Mouse (Mus musculus): ENCODE data around the gene Ang4. TPM values are rescaled to one million over a fixed set of nuclear protein-coding genes. Genes with fewer than 3 reads are reported as not detected.

Gene Ang4
- polyA plus RNA-seq, 1 experiment from 2014 or later, result not detected

DNA sequence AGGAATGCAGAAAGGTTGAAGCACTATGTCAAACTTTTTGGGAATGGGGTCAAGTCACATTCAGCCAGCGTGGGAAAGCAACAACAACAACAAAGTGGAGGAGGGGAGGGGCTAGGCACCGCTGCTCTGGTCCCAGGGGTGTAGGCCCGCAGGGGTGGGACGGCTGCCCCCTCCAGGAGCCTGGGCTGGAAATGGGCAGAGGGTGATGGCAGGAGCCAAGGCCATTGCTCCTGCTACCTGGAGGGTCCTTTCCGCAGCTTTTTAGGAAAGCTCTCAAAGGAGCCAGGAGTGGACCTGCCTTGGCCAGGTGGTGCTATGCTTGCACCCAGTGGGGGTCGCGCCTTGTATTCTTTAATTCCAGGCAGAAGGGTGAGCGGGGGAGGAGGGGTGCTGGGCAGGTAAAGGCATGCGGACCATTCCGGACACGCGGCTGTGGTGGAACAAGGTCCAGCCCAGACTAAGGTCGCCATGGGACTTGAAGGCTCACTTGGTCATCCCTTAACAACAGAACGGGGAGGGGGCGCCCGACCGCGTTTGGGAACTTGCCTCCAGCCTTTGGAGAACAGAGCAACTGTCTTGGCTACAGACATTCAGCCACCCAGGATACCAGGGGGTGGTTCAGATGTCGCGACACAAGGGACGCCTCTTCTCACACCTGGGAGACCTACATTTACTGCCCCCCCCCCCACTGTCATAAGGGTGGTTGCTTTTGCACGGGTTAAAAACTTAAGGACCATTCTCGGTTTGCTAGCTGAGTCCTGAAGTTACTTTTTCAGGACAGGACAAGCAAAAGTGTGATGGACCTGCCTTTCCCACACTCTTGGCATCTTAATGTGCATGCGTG is 34.0 kb downstream of the Ang4 start:
- Histone ChIP-seq H3K9ac (no peak overlapping the region), H3K27me3 (peaks cover 45% of the 10 kb centered on the region), H3K36me3 (no peaks in the 10 kb centered on the region), H3K27ac (no peak overlapping the region), H3K4me1 (replicated peaks) (no peaks in the 10 kb centered on the region), H3K9me3 (replicated peaks) (no peaks in the 10 kb centered on the region), H3K4me3 (replicated peaks) (no peak overlapping the region), H3K4me2 (no peak overlapping the region)
- WGBS (ENCODE audit: insufficient replicate concordance), result 5% methylated on average over 24 of the region's 24 CpGs
- no peak for ATAC-seq (ENCODE audit: low read depth)
- DNase-seq, result no peak

- ATAC-seq (ENCODE audit: low read depth) (no peak), DNase-seq (no peak)
- Histone ChIP-seq H3K27me3 (peaks cover 45% of the 10 kb centered on the region), H3K9me3 (replicated peaks) (no peaks in the 10 kb centered on the region), H3K9ac (no peak overlapping the region), H3K4me3 (replicated peaks) (no peak overlapping the region), H3K36me3 (no peaks in the 10 kb centered on the region), H3K4me1 (replicated peaks) (no peaks in the 10 kb centered on the region), H3K27ac (no peak overlapping the region), H3K4me2 (no peak overlapping the region)
- 5% methylated on average over 29 of the region's 29 CpGs for WGBS (ENCODE audit: insufficient replicate concordance)
Measured at GRCm38 (mm10) chr14:51738411-51739149, 34.8 kb downstream of the Ang4 start.

DNA sequence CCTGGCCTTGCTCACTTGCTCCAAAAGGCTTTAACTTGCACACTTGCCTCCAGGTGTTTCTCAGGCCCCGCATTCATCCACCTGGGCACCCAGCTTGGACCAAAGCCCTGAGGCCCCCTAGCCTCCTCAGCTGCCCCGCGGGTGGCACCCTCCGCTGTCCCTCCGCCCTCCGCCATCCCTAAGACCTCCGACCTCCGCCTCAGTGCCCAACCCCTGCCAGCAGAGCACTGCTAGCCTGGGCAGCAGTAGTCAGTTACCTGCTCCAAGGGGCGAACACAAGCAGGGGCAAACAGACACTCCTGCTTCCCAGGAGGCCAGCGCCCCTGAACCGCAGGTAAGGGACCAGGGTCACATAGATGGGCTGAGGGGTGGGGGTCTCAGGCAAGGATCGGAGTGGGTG is 35.4 kb downstream of the Ang4 start:
- peaks cover 45% of the 10 kb centered on the region for H3K27me3 ChIP-seq
- H3K27ac ChIP-seq, result no peak overlapping the region
- no peak for DNase-seq
- H3K9ac ChIP-seq, result no peak overlapping the region
- no peaks in the 10 kb centered on the region for H3K9me3 ChIP-seq (replicated peaks)
- 15% methylated on average over 12 of the region's 12 CpGs for WGBS (ENCODE audit: insufficient replicate concordance)
- ATAC-seq (ENCODE audit: low read depth), result no peak
- no peak overlapping the region for H3K4me2 ChIP-seq
- no peaks in the 10 kb centered on the region for H3K36me3 ChIP-seq
- H3K4me1 ChIP-seq (replicated peaks), result no peaks in the 10 kb centered on the region
- H3K4me3 ChIP-seq (replicated peaks), result no peak overlapping the region

DNA sequence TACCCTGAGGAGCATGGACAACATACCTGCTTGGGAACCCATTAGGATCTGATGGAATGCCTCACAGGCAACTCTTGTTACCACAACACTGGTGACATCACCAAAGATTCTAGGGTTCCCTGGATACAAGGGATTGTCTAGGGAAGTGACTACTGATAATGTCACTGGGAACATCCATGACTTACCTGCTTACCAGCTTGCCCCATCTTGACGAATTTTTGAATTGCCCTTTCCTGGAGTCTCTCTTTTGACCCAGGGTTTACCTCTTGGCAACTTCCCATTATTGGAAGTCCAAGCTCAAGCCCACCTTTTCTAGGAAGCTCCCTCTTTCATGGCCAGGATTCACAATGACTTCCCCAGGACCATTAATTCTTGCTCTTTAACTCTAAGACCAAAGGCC is 56.3 kb downstream of the Ang4 start, which contains the start of gene Gm5800:
Gm5800 (minus strand) TSS at position 101 of the 400 bp plus-strand sequence.
- H3K4me2 ChIP-seq, result no peak within 1 kb of the TSS
- no peak within 1 kb of the TSS for H3K27ac ChIP-seq
- H3K4me1 ChIP-seq (replicated peaks), result no peaks in the 10 kb centered on the region
- 36% methylated on average over 1 of the region's 1 CpGs for WGBS (ENCODE audit: insufficient replicate concordance)
- no peak for DNase-seq
- ATAC-seq (ENCODE audit: low read depth), result no peak
- no peak within 1 kb of the TSS for H3K4me3 ChIP-seq (replicated peaks)
- no peaks in the 10 kb centered on the region for H3K9me3 ChIP-seq (replicated peaks)
- H3K36me3 ChIP-seq, result no peaks in the 10 kb centered on the region
- no peak within 1 kb of the TSS for H3K9ac ChIP-seq
- no peaks in the 10 kb centered on the region for H3K27me3 ChIP-seq

Other genes starting within 250 kb of the Ang4 start
- gene Gm5622, start 220.8 kb downstream of the Ang4 start, polyA plus RNA-seq (2015; fragmentation: Nextera tagmentation; extraction: Ambion mirVana), result 0.09 and 0.22 TPM in 2 replicates
- gene Gm17175, start 199.5 kb downstream of the Ang4 start, polyA plus RNA-seq (2015; fragmentation: Nextera tagmentation; extraction: Ambion mirVana), result not detected in 2 replicates
- not detected in 2 replicates for gene Gm17174, start 181.5 kb downstream of the Ang4 start, polyA plus RNA-seq (2015; fragmentation: Nextera tagmentation; extraction: Ambion mirVana)
- gene Gm17078, start 162.3 kb downstream of the Ang4 start, polyA plus RNA-seq (2015; fragmentation: Nextera tagmentation; extraction: Ambion mirVana), result not detected in 2 replicates
- gene Gm4181, start 137.9 kb downstream of the Ang4 start, polyA plus RNA-seq (2015; fragmentation: Nextera tagmentation; extraction: Ambion mirVana), result not detected in 2 replicates
- not detected in 2 replicates for gene Gm17079, start 78.1 kb downstream of the Ang4 start, polyA plus RNA-seq (2015; fragmentation: Nextera tagmentation; extraction: Ambion mirVana)
- gene Gm5800, start 56.4 kb downstream of the Ang4 start, polyA plus RNA-seq (2015; fragmentation: Nextera tagmentation; extraction: Ambion mirVana), result not detected in 2 replicates
- gene AY358078, start 26.5 kb upstream of the Ang4 start, polyA plus RNA-seq (2015; fragmentation: Nextera tagmentation; extraction: Ambion mirVana), result not detected in 2 replicates
- gene Ear6, start 80.1 kb upstream of the Ang4 start, polyA plus RNA-seq (2015; fragmentation: Nextera tagmentation; extraction: Ambion mirVana), result 9.8 and 10.1 TPM in 2 replicates
- gene Mettl17, start 111.3 kb upstream of the Ang4 start, polyA plus RNA-seq (2015; fragmentation: Nextera tagmentation; extraction: Ambion mirVana), result 16.6 and 19.8 TPM in 2 replicates
- gene Slc39a2, start 119.3 kb upstream of the Ang4 start, polyA plus RNA-seq (2015; fragmentation: Nextera tagmentation; extraction: Ambion mirVana), result 0.05 and 0.08 TPM in 2 replicates
- gene Ndrg2, start 140.6 kb upstream of the Ang4 start, polyA plus RNA-seq (2015; fragmentation: Nextera tagmentation; extraction: Ambion mirVana), result 16.1 and 17.1 TPM in 2 replicates
- not detected in 2 replicates for gene Tppp2, start 144.8 kb upstream of the Ang4 start, polyA plus RNA-seq (2015; fragmentation: Nextera tagmentation; extraction: Ambion mirVana)
- gene Rnase13, start 149.2 kb upstream of the Ang4 start, polyA plus RNA-seq (2015; fragmentation: Nextera tagmentation; extraction: Ambion mirVana), result not detected in 2 replicates
- 16.5 and 19.7 TPM in 2 replicates for gene Arhgef40, start 211.1 kb upstream of the Ang4 start, polyA plus RNA-seq (2015; fragmentation: Nextera tagmentation; extraction: Ambion mirVana)
- 0.09 and 0.20 TPM in 2 replicates for gene Tmem253, start 242.1 kb upstream of the Ang4 start, polyA plus RNA-seq (2015; fragmentation: Nextera tagmentation; extraction: Ambion mirVana)
- 10.1 and 10.5 TPM in 2 replicates for gene Zfp219, start 247.1 kb upstream of the Ang4 start, polyA plus RNA-seq (2015; fragmentation: Nextera tagmentation; extraction: Ambion mirVana)

Measured in liver, embryonic 13.5 days (tissue).